Mouse (Mus musculus) ES-E14 (cell line): ENCODE data around the gene Ptger3.

Experiments used
- CHD2 ChIP-seq: IDR thresholded peaks from 2 replicates; pipeline ENCODE4 v1.6.1; 2014; ENCODE audit warnings: mild to moderate bottlenecking, low read depth, low read length, inconsistent platforms
- HCFC1 ChIP-seq: IDR thresholded peaks from 2 replicates; pipeline ENCODE4 v1.6.1; 2012; ENCODE audit warnings: low read length, inconsistent platforms, borderline replicate concordance; ENCODE audit not compliant: insufficient read depth
- ZNF384 ChIP-seq: IDR thresholded peaks from 2 replicates; pipeline ENCODE4 v1.6.1; 2012; ENCODE audit warnings: low read depth, low read length, inconsistent platforms

DNA sequence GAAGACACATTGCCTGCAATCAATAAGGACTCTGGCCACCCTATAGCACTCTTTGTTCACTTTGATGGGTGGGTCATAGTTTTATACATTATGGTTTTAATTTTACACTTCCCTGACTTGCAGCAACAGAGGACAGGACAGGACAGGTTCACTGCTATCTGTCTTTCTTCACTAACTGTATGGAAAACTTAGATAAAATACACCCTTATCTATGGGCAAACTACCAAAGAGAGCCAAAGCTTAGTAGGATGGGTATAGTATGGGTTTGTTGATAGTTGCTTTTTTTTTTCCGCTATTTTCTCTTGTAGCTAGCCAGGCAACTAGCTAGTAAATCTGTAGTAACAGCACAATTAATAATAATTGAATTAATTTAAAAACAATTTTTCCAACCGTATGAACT is 35.1 kb upstream of the Ptger3 start:
- TF ChIP-seq CHD2, result no peak
- TF ChIP-seq ZNF384, result no peak
- TF ChIP-seq HCFC1, result no peak
